Mouse (Mus musculus): ENCODE data around the gene Ncf1.

Gene Ncf1

DNA sequence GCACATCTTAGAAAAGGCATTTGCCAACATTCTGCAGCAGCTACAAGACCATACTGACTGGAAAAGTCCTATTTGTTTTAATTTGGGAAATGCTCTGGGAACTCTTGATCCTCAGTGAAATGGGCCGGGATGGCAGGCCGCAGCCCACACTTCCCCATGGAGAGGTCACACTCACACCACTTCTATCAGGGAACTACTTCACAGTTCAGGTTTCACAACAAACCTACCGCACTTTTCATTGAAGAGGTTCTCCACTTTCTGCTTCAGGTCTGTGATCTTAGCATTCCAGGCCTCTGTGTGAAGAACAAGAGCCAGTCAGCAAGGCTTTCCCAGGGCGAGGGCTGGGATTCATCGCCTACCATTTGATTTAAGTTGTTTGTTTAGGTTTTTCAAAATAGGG is 15.5 kb upstream of the Ncf1 start:
- no peak for DNase-seq (ENCODE audit: low read depth, low spot score)

DNA sequence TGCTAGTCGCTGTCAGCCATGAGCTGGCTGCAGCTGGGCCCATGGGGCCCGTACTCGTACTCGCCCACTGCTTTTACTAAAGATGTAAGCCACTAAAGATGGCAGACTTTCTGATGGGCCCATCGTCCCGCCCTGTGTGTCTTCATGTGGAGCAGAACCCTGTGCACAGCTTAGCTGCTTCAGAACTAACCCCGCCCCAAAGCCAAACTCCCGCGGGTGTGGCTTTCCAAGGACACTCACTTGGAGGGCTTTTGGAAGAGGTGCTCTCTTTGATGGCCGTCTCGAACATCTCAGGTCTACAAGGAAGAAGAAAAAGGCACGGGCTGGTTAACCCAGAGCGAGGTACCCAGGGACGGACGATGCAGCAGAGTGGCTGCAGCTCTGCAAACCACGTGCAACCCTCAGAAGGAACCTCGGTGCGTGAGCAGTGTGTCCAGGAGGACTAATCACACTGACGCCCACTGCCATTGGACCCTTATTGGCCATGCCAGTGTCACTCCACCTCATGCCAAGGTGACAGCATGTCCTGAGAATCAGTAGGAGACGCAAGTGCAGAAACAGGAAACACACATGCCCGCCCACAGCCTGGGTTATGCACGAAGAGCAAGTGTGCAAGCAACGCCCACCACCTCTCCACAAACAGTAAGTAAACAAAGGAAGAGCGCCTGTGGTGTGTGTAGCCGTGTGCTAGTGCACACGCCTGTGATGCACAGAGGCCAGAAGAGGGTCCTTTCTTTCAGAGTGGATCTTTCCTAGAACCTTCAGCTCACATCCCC is 14.4 kb upstream of the Ncf1 start:
- no peak for DNase-seq (ENCODE audit: low read depth, low spot score)

DNA sequence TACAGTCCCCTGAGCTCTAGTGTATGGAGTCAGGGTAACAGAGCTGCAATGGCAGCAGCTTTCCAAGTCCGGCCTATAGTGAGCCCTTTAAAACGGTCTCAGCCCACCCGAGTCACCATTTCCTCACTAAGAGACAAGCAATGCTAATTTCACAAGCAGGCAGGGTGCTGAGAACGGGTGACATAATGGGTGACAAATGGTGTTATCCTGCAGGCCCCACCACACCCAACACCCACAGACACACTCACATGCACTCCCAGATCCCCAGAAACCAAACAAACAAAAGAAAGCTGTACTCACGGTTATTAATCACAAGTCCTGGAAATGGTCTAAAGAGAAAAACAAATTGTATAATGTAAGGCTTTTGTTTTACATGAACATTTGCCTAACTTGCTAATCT is 12.4 kb upstream of the Ncf1 start:
- no peak for DNase-seq (ENCODE audit: low read depth, low spot score)

DNA sequence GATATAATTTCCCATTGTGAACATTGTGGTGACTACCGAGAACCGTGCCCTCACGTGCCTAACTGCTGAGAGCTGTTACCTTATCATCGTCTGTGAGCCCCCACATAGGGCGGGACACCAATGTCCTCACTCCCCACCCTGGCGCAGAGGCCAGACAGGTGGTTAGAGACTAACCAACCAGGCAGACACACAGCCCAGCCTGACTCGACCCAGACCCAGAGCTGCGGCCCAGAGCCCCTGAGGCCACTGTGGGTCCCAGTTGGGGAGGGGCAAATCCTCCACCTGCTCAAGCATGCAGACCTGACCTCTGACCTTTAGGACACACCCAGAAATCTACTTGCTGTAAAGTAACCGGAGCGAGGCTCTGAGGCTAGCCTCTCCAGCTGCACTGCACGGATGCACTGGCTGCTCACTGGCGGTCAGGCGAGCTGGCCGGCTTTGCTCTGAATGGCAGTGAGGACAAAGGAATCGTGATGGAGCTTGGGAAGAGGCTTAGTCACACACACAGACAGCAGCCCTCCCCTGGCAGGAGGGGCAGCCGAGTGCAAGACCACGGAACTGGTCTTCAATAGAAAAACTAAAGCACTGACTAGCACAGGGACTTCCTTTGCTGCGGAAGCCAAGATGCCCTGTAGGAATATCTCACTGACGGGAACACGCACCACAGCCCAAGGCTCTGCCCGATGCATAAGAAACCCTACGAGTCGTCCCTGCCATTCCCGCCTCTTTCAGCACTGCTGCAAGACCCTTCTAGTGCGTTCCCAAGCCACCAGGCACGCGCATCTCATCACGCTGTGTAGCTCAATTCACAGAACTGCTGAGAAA is 8.7 kb upstream of the Ncf1 start:
- DNase-seq (ENCODE audit: low read depth, low spot score), result no peak

DNA sequence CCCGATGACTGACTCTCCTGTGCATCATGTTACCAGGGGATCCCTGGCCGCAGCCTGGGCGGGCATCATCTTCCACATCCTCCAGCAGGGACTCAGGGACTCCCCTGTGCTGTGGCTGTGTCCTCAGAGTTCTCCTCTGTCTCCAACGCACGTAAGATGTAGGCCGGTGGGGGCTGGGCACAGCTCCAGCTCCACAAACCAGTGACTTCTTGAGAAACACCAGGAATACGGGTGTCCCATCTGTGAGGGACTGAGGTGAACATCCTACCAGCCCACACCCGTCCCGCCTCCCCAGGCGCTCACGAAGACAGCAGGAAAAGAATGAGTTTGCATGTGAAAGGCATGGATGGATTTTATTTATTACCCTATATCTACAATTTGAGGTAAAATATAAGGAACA is 8.1 kb upstream of the Ncf1 start:
- DNase-seq (ENCODE audit: low read depth, low spot score), result no peak

DNA sequence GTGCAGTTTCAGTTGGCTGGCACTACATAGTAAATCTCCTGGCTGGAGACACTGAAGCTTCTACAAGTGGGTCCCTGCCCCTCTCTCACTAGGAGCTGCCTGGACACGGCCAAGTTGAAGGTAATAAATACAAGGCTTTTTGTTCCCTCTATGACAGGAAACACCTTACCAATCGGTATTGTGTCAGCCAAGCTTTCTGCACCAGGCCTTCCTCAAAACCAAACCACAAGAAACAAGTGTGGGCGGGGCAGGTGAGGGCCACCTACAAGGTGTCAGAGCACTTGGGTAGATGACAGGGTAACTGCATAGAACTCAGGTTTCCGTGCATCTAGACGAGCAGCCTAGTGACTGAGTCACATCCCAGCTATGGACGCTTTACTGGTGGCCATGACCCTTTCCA is 7.4 kb upstream of the Ncf1 start:
- DNase-seq (ENCODE audit: low read depth, low spot score), result no peak

DNA sequence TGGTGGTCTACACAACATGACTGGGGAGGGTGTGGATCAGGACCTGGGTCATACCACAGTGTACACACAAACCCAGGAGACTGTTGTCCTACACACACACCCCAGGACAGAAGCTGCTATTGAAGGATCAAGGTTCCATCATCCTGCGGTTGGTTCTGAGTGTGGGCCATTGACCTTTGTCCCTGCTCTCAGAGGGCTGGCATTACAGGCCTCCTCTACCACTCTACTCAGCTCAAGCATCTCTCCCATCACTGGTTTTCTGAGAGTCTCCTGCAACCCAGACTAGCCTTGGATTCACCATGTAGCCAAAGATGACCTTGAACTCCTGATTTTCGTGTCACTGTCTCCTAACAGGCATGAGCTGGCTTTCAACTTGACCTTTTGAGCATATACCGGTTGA is 6.8 kb upstream of the Ncf1 start:
- DNase-seq (ENCODE audit: low read depth, low spot score), result no peak

DNA sequence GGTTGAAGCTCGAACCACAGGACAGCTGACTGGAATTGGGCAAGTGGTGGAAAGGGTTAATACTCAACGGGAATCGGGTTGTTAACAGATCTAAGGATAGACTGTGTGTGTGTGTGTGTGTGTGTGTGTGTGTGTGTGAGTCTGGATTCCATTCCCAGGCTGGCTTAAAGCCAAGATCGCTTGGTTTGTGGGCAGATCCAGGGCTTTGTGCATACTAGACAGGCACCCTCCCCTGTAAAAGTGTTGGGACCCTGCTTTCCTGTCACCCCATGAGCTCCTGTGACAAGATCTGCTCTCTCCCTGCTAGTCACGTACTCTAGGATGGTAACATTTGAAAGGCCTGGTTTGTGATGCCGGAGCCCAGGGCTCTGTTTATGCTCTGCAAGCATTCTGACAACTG is 5.7 kb upstream of the Ncf1 start:
- no peak for DNase-seq (ENCODE audit: low read depth, low spot score)

DNA sequence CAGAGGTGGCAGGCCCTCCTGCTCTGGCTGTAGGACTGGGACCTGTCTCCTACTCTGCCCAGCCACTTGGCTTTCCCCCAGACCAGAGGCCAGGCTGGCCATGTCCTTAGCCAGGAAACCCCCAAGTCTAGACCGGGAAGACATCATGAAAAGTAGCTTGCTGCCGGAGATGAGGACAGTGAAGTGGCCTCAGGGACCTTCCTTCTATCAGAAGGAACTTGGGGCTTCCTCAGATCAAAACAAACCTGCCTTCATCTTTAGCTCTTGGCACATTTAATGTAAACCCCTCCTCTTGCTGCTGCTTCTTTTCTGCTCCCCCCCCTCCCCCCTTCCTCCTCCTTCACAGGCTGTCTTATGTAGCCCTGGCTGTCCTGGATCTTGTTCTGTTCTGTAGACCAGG is 4.8 kb upstream of the Ncf1 start:
- no peak for DNase-seq (ENCODE audit: low read depth, low spot score)

DNA sequence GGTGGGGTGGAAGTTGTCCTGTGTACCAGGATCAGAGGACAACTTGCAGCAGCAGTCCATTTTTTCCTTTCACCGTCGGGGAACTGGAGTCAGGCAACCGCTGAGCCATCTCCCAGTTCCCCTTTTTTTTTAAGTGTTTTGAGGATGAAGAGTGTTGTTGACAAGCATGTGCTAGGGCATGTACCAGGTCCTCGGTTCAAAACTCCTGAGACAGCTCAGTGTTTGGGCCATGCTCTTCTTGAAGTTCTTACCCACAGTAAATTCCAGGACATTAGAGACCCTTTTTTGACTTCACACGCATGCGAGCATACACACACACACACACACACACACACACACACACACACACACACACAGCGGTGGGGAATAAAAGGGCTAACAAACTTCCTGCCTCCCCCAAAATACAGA is 3.8 kb upstream of the Ncf1 start:
- DNase-seq (ENCODE audit: low read depth, low spot score), result no peak

DNA sequence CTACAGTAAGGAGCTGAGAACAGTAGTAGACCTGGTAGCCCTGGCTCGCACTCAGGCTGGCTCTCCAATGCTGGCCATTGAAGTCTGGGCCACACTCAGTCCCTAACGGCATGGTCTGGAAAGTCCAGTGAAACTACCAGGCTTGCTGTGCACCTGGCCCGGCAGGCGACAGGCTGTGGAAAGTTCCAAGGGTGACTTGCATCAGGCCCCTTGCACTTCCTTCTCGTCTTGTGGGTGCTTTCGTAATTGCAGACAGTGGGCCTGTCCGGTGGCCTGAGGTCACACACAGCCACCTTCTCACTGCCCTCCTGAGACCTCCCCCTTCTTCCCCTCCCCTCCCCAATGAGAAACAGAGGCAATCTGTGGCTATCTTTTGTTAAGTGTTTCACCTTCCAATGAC is 3.1 kb upstream of the Ncf1 start:
- DNase-seq (ENCODE audit: low read depth, low spot score), result no peak

DNA sequence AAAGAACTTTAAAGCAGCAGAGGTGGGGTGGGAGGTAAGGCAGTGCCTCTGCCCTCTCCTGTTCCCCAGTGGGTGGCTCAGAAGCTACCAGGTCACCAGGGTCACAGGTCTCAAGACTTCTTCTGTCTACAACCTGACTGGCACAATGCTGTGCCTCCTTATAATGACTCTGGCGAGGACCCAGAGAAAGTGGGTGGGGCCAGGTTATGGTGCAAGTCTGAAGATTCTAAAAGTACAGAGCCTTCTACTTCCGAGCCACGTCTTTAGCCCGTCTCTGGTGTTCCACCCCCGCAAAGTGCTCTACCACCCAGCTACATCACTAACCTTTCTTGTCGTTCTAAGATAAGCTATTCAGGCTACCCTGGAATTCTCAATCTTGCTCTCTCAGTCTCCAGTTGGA is 2.7 kb upstream of the Ncf1 start:
- no peak for DNase-seq (ENCODE audit: low read depth, low spot score)

DNA sequence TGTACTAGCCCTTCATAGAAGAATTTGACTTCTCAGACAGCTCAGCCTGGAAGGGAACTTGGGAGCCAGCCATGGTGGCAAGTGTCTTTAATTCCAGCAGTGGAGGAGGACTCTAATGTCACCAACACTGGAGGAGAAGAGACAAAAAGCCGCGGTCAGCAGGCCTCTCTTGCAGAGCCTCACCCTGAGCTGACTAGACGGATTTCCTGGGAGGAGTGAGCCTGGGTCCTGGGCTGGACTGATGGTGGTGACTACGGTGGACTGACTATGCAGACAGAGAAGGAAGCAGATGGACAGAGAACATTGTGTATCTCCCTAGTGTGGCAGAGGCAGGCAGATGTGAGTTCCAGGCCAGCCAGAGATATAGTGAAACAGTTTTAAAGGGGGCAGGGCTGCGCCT is 2.0 kb upstream of the Ncf1 start:
- no peak for DNase-seq (ENCODE audit: low read depth, low spot score)

DNA sequence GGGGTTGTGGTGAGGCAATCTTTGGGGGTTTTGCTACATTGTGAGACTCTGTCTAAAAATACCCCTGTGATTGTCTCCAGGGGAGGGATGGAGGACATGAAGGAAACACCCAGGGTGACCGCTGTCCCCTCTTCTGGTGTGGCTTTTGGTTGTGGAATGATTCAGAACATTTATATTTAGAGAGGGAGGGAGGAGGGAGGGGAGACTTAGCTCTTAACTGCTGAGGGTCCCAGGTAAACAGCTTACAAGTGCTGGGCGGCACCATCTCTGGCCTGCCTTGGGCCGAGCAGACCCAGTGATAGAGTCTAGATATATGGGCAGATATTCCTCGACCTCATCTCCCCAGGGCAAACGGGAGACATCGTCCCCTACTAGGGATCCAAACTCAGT is 1.2 kb downstream of the Ncf1 start:
- DNase-seq (ENCODE audit: low read depth, low spot score), result no peak

DNA sequence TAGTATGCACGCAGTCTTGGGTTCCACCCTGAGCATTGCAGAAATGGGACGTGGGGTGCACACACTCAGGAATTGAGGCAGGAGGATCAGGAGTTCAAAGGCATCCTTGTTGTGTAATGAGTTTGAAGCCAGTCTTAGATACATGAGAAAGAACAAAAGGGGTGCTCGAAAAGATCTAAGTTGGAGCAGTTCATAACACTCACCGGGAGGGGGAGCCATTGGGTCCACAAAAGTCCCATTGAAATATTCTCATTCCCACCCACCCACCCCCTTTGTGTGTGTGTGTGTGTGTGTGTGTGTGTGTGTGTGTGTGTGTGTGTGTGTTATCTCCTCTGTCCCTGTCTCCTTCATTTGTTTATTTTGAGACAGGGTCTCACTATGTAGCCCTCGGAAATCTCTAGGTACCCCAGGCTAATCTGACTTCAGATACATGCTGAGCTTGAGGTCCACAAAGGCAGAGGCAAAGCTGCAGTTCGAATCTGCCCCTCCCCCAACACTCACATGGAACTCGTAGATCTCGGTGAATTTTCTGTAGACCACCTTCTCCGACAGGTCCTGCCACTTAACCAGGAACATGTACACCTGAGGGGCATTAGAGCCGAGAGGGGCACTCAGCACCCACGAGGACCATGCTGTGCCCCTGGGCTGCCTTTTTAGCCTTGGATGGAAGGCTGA is 1.7 kb downstream of the Ncf1 start:
- no peak for DNase-seq (ENCODE audit: low read depth, low spot score)

DNA sequence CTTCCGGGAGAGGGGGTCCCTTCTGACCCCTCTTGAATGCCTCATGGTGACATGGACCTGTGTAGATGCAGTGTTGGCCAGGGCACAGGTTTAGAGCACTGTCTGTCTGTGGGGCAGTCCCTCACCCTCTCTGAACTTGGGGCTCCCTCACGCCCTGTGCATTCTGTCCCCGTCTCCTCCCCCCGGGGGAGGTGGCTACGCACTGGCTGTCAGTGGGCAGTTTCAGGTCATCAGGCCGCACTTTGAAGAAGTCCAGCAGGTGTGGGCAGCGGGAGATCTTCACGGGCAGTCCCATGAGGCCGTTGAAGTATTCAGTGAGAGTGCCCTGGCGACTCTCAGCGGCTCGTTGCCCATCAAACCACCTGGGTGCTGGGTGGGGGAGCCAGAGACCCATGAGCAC is 2.5 kb downstream of the Ncf1 start:
- no peak for DNase-seq (ENCODE audit: low read depth, low spot score)

DNA sequence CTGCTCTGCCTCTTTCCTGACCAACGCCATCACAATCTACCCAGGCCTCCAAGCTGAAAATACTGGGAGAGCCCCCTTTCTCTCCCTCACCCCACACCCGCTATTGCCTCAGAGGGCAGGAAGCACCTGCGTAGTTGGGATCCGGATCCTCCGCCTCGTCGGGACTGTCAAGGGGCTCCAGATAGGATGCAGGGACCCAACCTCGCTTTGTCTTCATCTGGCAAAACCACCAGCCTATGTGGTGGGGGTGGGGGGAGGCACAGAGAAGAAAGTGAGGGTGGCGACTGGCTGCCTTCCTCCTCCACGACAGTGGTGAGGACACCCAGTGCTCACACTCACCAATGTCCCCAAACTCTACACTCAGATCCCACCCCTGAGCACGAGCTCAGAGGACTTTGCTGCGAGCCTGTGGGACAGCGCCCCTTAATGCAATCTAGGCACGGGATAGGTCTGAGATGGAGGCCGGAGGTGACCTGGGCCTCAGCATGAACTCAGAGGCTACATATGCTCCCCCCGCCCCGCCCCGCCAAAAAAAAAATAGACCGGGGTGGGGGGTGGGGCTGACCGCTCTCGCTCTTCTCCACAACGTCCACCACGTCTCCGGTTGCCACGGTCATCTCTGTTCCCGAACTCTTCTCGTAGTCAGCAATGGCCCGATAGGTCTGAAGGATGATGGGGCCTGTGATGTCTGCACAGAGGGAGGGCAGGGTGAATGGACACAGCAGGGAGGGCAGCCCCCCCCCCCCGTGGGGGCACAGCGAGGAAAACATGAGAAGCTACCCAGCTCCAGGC is 4.1 kb downstream of the Ncf1 start:
- no peak for DNase-seq (ENCODE audit: low read depth, low spot score)

DNA sequence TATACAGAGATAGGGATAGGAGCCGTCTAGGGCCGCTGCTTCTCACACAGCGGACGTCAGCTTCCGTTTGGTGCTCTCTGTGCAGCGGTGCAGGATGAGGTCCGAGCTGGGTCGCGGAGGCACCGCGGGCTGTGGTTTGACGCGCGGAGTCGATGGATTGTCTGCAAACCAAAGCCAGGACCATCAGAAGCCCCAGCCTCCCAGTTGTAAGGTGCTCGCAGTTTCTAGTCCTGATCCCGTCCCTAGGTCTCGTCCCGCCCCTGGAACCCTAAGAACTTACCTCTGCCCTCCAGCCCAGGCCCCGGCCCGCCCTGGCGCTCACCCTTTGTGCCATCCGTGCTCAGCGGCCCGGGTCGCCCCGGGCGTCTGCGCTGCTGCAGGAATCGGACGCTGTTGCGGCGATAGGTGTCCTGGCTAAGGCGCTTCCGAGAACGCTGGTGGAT is 7.7 kb downstream of the Ncf1 start:
- DNase-seq (ENCODE audit: low read depth, low spot score), result no peak

DNA sequence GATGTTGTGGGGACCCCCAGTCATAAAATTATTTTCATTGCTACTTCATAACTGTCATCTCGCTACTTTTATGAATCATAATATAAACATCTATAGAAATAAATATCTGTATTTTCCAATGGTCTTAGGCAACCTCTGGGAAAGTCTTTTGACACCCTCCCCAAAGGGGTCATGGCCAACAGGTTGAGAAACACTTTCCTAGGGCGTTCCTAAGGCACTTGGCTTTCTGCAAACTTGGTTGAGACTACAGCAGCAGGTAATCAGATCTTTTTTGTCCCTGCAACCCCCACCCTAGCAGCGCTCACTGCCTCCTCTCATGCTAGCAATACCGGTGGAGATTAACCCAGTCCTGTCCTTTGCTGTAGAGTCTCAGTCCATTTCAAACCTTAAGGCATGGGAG is 8.1 kb downstream of the Ncf1 start:
- DNase-seq (ENCODE audit: low read depth, low spot score), result no peak

DNA sequence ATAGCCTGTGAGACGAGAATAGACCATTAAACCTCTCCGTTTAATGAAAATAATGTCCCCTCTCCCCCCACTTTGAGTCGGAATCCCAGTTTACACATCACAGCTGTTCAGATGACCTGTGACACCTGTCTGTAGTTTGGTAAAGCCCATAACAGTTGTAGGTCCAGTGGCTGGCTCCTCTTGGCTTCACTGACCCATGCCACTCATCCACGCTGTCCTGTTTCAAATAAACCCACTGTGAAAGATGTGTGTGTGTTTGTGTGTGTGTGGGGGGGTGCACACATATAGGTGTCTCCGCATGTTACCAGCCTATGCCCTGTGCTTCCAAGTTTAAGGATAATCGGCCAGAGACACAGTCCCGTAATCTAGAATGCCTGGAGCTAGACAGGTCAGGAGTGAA is 11.5 kb downstream of the Ncf1 start:
- DNase-seq (ENCODE audit: low read depth, low spot score), result no peak

DNA sequence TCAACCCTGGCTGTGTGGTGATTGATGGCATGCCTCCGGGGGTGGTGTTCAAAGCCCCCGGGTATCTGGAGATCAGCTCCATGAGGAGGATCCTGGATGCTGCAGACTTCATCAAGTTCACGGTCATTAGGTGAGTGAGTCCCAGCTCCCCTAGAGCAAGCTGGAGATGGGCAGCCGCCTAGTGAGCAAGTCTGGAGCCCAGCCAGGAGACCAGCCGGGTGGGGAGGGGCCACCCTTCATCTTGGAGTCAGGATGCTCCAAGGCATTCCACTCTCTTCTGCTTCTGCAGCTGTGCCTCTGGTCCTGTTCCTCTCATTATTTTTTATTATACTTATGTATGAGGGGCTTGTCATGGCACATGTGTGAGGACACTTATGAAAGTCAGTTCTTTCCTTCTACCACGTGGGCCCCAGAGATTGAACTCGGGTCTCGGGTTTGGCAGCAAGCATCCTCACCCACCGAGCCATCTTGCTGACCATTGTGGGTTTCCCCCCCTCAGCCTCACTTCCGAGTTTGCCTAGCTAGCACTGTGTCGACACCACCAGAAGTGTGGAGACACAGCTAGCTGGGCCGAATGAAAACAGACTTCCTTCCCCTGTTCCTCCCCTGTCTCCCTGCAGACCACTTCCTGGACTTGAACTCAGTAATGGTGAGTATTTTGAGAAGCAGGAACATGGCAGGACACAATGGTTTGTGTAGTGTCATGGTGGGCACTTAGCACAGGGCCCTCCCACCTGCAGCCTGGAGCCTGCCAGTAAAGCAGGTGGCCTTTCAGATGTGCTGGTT is 15.2 kb downstream of the Ncf1 start:
- DNase-seq (ENCODE audit: low read depth, low spot score), result no peak
